In the genomic region with DNA sequence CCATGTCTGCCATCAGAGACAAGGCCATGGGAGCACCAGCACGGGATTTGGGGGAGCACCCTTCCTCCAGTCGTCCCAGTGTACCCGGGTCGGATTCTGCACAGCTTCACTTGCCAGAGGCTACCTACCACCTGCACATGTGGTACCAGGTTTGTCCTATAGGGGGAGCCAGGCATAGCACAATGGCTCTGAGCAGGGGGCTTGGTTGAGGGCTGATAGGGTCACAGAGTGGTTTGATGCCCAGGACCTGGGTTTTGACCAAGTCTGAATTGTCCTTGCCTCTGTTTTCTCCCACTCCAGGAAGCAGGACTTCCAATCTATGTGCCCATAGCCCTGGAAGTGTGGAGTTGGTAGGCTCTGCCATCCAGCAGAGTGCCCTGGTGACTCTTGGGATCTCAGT, we compare ENCODE assay signal across 10 mouse cellular contexts. TPM values are rescaled to one million over a fixed set of nuclear protein-coding genes. Genes with fewer than 3 reads are reported as not detected.
DNase-seq lines count a peak whose midpoint lies in the region; ATAC-seq lines count a peak whose summit lies in the region.
"Had no signal": no experiment of that assay in that cellular context is flagged by ENCODE, and none has a peak within 500 bp of the region (broad histone marks: within the 10 kb centered on the region; RNA-seq: fewer than 3 reads in every experiment).

No protein-coding gene starts in this region.

- peak; percentile 31 for DNase-seq in heart, adult 8-10 months (ENCODE audit: low spot score)
- DNase-seq in heart, postnatal 14 days = no peak
- DNase-seq in CD8-positive naive resting alpha-beta T cell, adult 2 months (ENCODE audit: low read depth in 2 of 2, low spot score in 2 of 2) = peak; percentile 59 to 67
- no peak for DNase-seq in urinary bladder, adult 18-20 months (ENCODE audit: low spot score in 2 of 2)
- no peak for DNase-seq in urinary bladder, postnatal 10 days (ENCODE audit: low spot score)
- no peak for DNase-seq in left cerebral cortex, adult 9 months (ENCODE audit: low spot score in 2 of 2)

- intact Hi-C loops in heart, postnatal 14 days (cut with DNase I) = no loop called here

- 0 out of 2 replicates have a peak, but pooled peaks have one; percentile 10 for ATAC-seq in erythroblast, adult 5-6 weeks (replicated peaks; ENCODE audit: low FRiP score, poor library complexity, severe bottlenecking)
- ATAC-seq in neutrophil, adult 5-6 weeks (ENCODE audit: extremely low read depth, insufficient number of reproducible peaks, low FRiP score, poor library complexity, severe bottlenecking) = peak; percentile 18; the same call in 1 of the 2 replicates
- ATAC-seq: forebrain, embryonic 15.5 days; Patski had no signal

RNA-seq across cellular contexts. Expression of a gene that starts 3.0 kb away (rescaled TPM):
- total RNA-seq in heart, adult 8-10 months (2022) = 1 to 10 TPM; 4.0 to 9.1 (median 4.5) TPM
- total RNA-seq in heart, postnatal 14 days (2021) = 1 to 10 TPM; 4.1 to 5.6 TPM
- total RNA-seq in erythroblast, adult 5-6 weeks (2015; ENCODE audit: low replicate concordance) = 634 and 677 TPM in 2 replicates
- total RNA-seq in erythroblast, adult 5-6 weeks (2017; ENCODE audit: low replicate concordance) = 775 and 846 TPM in 2 replicates
- 32.6 and 33.8 TPM in 2 replicates for total RNA-seq in neutrophil, adult 5-6 weeks (2017)

RNA-seq across cellular contexts. Expression of a gene that starts 26.5 kb away (rescaled TPM):
- 100 to 1,000 TPM in 2 of 4 experiments, 10 to 100 TPM in 2; 92.4 to 111 (median 101) TPM for total RNA-seq in heart, adult 8-10 months (2022)
- 10 to 100 TPM; 44.7 to 51.3 TPM for total RNA-seq in heart, postnatal 14 days (2021)
- 3.6 and 8.8 TPM in 2 replicates for total RNA-seq in erythroblast, adult 5-6 weeks (2015; ENCODE audit: low replicate concordance)
- total RNA-seq in erythroblast, adult 5-6 weeks (2017; ENCODE audit: low replicate concordance) = 2.3 and 2.5 TPM in 2 replicates
- total RNA-seq in neutrophil, adult 5-6 weeks (2017) = 3.4 and 4.4 TPM in 2 replicates

RNA-seq across cellular contexts. Expression of a gene that starts 35.3 kb away (rescaled TPM):
- not detected for total RNA-seq in heart, adult 8-10 months (2022)
- total RNA-seq in heart, postnatal 14 days (2021) = not detected
- total RNA-seq in erythroblast, adult 5-6 weeks (2015; ENCODE audit: low replicate concordance) = not detected in 2 replicates
- total RNA-seq in erythroblast, adult 5-6 weeks (2017; ENCODE audit: low replicate concordance) = not detected in 2 replicates
- 0.35 and 1.8 TPM in 2 replicates for total RNA-seq in neutrophil, adult 5-6 weeks (2017)

RNA-seq across cellular contexts. Expression of a gene that starts 38.5 kb away (rescaled TPM):
- total RNA-seq in heart, adult 8-10 months (2022) = 10 to 100 TPM; 38.6 to 44.1 (median 41.2) TPM
- 10 to 100 TPM; 38.3 to 41.0 TPM for total RNA-seq in heart, postnatal 14 days (2021)
- 11.7 and 19.6 TPM in 2 replicates for total RNA-seq in erythroblast, adult 5-6 weeks (2015; ENCODE audit: low replicate concordance)
- total RNA-seq in erythroblast, adult 5-6 weeks (2017; ENCODE audit: low replicate concordance) = 11.1 and 11.2 TPM in 2 replicates
- 41.4 and 44.8 TPM in 2 replicates for total RNA-seq in neutrophil, adult 5-6 weeks (2017)

RNA-seq across cellular contexts. Expression of a gene that starts 56.0 kb away (rescaled TPM):
- under 1 TPM in 2 of 4 experiments, not detected in 2; 0.16 to 0.20 TPM for total RNA-seq in heart, adult 8-10 months (2022)
- under 1 TPM in 1 of 2 experiments, not detected in 1; 0.20 TPM for total RNA-seq in heart, postnatal 14 days (2021)
- 1.0 and 4.0 TPM in 2 replicates for total RNA-seq in erythroblast, adult 5-6 weeks (2015; ENCODE audit: low replicate concordance)
- 7.1 and 9.9 TPM in 2 replicates for total RNA-seq in erythroblast, adult 5-6 weeks (2017; ENCODE audit: low replicate concordance)
- total RNA-seq in neutrophil, adult 5-6 weeks (2017) = not detected in 2 replicates

Comparison
In these comparisons a context has a peak if more than half of its experiments do, and no peak if none do; other contexts are left out.
1. DNase-seq: peak in heart, adult 8-10 months (single experiment) and CD8-positive naive resting alpha-beta T cell, adult 2 months (2 of 2); none in heart, postnatal 14 days (0 of 2), urinary bladder, adult 18-20 months (0 of 2), urinary bladder, postnatal 10 days (single experiment) and left cerebral cortex, adult 9 months (0 of 2).
2. RNA of a gene that starts 3.0 kb away (total RNA-seq): 634 to 846 TPM in erythroblast, adult 5-6 weeks; 32.6 to 33.8 TPM in neutrophil, adult 5-6 weeks, 4.1 to 5.6 TPM in heart, postnatal 14 days and 4.0 to 9.1 TPM in heart, adult 8-10 months; every median in the first group is over 10 times any median in the second.